Mouse (Mus musculus) 3T3-L1 (cell line): ENCODE data around the gene Tmem259.

Source experiments
- DNase-seq: peaks from one replicate; pipeline ENCODE4 v3.0.0-alpha.2; 2015; ENCODE audit warnings: low read depth, low spot score

Tmem259 gene

GRCm38 (mm10) chr10:80016511-80016910, 32.4 kb upstream of the Tmem259 start, which contains the start of gene Arhgap45:
Arhgap45 (plus strand) TSS chr10:80016653.
- DNase-seq, result no peak

- DNase-seq, result no peak
Measured at GRCm38 (mm10) chr10:80015583-80015982, 31.5 kb upstream of the Tmem259 start.

DNA sequence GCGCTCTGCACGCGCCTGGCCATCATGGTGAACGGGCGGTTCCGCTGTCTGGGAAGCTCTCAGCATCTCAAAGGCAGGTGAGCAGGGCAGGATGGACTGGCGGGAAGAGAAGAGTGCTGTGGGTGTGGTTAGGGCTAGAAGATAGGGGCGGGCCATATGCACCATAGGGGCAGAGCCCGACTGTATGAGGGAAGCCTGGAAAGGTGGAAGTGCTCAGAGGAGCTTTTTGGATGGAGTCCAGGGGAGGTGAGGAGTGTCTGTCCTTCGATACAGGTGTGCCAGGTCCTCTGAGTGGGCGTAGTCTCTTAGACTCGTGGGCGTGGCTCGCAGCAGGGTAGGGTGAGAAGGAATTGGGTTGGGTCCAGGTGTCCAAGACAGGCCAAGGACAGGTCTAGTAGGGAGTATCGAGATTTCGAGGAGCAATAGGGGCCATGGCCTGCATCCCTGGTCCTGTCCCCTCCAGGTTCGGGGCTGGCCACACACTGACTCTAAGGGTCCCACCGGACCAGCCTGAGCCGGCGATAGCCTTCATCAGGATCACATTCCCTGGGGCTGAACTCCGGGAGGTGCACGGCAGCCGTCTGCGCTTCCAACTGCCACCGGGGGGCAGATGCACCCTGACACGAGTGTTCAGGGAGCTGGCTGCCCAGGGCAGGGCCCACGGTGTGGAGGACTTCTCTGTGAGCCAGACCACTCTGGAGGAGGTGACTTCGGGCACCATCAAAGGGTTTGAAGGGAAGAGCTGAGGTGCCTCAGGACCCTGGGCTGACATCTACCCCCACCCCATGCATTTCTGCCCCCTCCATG, 30.6 kb upstream of the Tmem259 start:
- peak; percentile 60 for DNase-seq

- no peak for DNase-seq
Measured at GRCm38 (mm10) chr10:80013609-80014008, 29.5 kb upstream of the Tmem259 start.

DNA sequence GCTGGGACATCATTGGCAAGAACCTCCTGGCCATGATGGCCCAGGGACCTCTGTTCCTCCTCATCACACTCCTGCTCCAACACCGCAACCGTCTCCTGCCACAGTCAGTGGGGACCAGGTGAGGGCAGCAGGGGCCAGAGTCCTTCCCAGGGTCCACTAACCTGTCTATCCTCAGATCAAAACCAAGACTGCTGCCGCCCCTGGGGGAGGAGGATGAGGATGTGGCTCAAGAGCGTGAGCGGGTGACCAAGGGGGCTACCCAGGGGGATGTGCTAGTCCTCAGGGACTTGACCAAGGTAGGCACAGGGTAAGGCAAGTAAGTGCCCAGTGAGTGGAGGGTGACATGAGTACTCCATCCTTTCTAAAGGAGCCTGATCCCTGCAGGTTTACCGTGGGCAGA, 27.6 kb upstream of the Tmem259 start:
- no peak for DNase-seq

DNA sequence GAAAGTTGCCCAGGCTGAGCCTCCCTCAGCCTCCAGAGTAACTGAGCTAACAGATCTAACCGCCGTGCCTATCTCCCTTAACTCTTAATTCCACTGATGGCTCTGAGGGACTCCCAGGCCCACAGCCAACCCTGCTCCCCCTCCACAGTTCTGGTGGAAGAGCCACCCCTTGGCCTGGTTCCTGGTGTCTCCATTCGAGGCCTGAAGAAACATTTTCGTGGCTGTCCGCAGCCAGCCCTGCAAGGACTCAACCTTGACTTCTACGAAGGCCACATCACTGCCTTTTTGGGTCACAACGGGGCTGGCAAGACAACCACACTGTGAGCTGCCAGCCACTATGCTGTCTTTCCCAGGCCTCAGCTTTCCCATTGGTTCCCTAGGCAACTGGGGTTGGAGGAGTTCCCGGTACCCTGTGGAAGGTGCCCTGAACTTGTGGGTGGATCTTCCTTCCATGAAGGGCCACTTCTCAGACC, 20.1 kb upstream of the Tmem259 start:
- no peak for DNase-seq

DNA sequence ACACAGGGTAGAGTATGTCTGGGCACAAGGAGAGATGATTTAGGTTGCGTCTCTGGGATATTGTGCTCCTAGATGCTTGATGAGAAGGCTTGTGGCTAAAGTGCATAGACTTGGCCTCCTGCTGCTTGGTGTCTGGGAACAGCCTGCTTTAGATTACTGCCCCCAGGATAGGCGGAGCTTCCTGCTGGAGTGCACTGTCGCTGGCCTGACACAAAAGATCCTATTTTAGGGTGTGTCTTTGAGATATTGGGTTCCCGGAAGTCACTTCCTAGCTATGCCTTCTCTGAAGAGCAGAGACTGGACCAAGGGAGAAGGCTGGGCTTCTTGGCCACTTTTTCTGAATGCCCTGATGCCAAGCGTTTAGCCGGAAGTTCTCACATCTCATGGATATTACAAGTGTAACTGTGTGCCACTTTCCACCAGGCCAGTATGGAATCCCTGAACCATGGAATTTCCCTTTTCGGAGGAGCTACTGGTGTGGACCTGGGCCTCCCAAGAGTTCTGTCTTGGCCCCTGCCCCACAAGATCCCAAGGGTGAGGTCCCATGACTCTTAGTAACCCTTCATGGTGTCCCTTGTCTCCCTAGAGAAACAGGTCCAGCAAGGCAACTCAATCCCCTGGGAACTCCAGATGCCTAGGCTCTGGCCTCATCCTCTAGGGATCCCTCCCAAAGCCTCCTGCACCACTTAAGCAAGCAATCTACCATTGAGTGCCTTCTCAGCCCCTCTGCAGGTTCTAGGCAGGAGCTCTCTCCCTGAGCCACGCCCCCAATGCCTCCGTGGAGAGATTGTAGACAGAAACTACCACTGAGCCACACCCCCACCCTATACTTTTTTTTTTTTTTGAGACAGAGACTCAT, 19.5 kb upstream of the Tmem259 start:
- no peak for DNase-seq

DNA sequence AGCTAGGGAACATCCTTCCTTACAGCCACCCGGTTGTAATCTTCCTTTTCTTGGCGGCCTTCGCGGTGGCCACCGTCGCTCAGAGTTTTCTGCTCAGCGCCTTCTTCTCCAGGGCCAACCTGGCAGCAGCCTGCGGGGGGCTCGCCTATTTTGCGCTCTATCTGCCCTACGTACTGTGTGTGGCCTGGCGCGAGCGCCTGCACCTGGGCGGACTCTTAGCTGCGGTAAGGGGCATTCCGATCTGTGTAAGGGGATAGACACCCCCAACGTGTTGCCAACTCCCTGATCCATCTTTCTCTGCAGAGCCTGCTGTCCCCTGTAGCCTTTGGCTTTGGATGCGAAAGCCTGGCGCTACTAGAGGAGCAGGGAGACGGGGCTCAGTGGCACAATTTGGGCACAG, 18.7 kb upstream of the Tmem259 start:
- no peak for DNase-seq

DNA sequence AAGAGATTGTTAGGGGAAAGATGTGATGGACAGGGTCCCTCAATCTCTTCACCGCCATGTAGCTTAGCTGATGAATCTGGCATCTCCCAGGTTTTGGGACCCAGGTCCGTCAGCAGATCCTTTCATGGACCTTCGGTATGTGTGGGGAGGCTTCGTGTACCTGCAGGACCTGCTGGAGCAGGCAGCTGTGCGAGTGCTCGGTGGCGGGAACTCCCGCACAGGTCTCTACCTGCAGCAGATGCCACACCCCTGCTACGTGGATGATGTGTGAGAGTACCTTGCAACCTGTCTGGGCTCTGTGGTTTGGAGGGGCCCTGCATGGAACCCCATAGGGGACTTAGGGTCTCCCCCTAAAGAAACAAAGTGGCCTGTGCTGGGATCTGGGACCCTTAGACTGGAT, 17.8 kb upstream of the Tmem259 start:
- DNase-seq, result no peak

DNA sequence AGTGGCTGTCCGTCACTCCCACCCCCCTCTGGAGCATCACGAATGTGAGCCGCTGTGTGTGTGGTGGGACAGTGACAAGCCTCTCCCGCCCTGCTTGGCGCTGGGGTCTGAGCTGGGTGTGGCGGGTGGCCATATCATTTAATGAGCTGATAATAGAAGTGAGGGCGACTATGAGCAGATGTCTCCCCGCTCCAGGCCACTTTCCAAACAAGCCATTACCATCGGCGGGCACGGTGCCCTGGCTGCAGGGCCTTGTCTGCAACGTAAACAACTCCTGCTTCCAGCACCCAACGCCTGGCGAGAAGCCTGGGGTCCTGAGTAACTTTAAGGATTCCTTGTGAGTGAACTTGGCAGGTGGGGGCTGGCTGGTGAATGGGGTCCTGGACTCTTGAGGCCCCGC, 13.7 kb upstream of the Tmem259 start:
- DNase-seq, result no peak

DNA sequence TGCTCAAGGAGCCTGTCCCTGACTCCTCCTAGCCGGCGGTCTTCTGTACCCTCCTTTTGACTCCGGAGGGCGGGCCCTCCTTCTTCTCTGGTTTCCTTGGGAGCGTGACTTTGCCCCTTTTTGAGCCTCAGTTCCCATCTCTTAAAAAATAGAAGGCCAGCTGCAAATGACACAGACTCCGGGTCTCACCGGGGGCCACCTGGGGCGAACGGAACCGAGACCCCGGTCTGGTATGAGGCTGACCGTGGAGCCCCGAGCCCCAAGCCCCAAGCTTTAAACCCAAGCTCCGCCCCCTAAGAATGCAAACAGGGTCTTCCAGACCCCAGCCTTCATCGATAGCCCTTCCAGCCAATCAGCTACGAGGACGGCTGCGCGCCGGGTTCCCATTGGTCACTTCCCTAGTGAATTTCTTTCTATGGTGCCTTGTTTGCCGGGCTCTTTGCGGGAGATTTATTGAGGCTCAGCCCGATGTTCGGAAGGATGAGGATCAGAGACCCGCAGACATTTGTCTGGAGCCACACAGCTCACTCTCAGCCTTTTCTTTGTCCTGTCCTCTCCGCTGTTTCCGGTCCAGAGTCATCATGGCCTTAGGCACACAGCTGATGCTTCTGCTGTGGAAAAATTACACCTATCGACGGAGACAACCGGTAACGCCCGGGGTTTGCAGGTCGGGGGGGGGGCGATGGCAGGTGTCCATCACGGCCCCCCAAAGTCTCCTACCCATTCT, 13.1 kb upstream of the Tmem259 start:
- peak; percentile 84 for DNase-seq

DNA sequence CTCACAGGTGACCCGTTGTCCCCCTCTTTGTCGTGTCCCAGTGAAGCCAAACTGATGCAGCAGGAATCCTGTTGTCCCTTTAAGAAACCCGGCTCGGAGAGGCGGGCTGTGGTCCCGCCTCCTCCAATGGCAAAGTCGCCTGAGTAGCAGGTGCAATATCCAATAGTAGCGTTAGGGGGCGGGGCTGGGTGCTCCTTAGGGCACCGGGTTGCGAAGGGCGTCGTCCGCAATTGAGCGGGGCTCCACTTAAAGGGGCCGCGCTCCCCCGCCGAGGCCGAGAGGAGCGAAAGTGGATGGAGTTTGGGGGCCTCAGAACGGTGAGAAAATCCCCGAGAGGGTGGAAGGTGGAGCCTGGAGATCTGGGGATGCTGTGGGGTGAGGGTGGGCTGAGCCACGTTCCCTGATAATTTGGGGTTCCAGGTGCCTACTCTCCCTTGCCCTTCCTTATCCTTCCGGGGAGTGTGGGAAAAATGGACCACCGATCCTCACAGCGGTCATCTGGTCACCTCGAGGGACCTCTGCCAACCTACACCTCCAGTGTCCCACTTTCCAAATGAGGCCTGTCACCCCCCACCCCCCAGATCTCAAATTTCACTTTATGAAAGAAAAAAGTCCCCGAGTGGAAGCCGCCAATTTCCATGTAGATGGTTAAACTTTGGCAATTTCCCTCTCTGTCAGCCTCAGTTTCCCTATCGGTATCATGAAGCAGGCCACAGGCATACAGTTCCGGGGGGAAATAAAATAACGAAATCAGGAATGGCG, 12.3 kb upstream of the Tmem259 start, which contains the start of gene Abca7:
Abca7 (plus strand) TSS at position 223 of the 762 bp plus-strand sequence.
- peak; percentile 96 for DNase-seq

DNA sequence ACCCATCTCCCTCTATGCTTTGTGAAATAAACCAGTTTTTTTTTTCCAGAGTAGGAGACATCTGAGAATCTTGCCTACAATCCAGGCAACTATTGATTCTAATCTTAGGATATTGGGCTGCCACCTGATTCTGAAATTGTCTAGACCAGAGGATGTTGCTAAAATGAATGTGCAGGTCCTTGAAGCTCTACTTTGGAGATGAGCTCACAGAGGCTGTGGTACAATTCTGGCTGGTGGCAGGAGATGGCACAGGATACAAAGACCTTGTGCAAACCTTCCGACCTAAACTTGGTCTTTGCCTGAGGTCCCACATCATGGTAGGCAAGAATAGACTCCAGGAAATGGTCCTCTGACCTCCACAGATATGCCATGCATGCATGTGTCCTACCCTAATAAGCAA, 11.5 kb upstream of the Tmem259 start:
- peak; percentile 37 for DNase-seq

- DNase-seq, result no peak
Measured at GRCm38 (mm10) chr10:79994397-79995115, 10.4 kb upstream of the Tmem259 start.

DNA sequence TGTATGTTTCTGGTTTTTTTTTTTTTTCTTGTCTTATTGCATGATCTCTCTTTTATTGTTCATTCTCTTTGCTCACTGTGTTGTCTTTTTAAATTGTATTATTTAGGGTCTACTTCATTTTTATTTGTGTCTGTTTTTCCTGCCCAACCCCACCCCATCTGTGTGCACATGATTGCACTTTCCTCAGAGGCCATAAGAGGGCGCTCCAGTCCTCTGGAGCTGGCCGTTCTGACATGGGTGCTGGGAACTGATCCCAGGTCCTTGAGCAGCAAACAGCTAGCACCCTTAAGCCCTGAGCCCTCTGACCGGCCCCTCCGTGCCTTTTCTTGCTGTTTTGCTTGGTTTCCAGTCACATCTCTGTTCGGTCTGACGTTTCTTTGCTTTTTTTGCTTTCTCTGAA, 7.4 kb upstream of the Tmem259 start:
- DNase-seq, result no peak

- peak; percentile 20 for DNase-seq
Measured at GRCm38 (mm10) chr10:79991099-79991498, 7.0 kb upstream of the Tmem259 start.

DNA sequence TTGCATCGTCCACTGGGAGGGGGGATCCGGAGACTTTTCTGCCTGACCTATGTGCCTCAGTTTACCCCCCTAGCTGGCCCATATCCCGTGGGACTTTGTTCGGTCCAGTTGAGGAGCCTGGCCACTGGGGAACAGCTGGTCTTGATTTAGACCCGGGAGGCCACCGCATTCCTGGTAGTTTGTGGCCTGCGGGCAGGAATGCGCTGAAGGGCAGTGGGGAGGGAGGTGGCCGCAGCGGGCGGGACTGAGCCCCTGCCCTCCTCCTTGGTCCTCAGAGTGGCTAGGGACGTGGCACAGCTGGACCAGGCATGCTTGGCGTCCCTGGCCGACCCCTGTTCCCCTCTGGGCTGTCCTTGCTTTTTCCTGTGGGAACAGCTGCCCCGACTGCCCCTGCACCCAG, 5.7 kb upstream of the Tmem259 start:
- peak; percentile 92 for DNase-seq

DNA sequence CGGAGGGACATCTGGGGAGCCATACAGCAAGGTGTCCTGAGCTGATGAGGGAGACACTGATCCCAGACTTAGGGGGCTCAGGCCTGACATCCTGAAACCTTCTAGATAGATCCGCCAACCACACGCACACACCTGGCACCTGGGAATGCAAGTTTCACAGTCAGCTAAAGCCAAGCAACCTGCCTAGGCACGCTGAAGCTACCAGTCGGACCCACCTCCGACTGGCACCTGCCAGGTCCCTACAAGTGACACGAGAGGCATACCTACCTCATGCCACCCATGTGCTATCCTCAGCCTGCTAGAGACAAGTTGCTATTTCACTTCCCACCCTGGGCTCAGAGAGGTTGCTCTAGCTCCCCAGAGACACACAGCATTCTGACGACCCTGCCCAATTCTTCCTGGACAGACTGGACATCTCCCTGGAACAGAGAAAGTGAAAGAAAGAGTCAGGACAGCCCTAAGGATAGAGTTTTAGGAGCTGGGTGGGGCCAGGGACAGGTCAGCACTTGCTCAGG, 5.2 kb upstream of the Tmem259 start:
- DNase-seq, result peak; percentile 62

- DNase-seq, result peak; percentile 64
Measured at GRCm38 (mm10) chr10:79988506-79989271, 4.6 kb upstream of the Tmem259 start, which contains the start of gene Cnn2. Cnn2 (plus strand) TSS chr10:79988584.
